Mouse (Mus musculus): ENCODE data around the gene Itpr1. TPM values are rescaled to one million over a fixed set of nuclear protein-coding genes. Genes with fewer than 3 reads are reported as not detected.
"Not testable (repeated sequence)": the region's sequence is repeated elsewhere in the genome, so short reads cannot be mapped to it uniquely, and the experiment has no call there.

Gene Itpr1
- polyA plus RNA-seq, 1 experiment from 2014 or later: 6.5 TPM

DNA sequence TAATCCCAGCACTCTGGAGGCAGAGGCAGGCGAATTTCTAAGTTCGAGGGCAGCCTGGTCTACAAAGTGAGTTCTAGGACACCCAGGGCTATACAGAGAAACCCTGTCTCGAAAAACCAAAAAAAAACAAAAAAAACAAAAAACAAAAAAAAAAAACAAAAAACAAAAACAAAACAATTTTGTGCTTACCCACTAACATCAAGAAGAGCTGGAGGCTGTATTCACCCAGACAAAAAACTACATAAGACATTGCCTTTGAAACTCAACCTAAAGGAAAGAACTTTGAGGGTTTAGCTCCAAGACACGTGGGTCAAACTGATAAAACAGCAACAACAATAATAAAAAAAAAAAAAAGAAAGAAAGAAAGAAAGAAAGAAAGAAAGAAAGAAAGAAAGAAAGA, 346.3 kb downstream of the Itpr1 start:
- H3K27ac ChIP-seq (replicated peaks; ENCODE audit: low read depth, low read length); H3K36me3 ChIP-seq (replicated peaks; ENCODE audit: control insufficient read depth, insufficient read depth, low read depth, low read length); DNase-seq (ENCODE audit: low spot score); H3K9ac ChIP-seq (replicated peaks; ENCODE audit: low read length); H3K4me1 ChIP-seq (ENCODE audit: control insufficient read depth, insufficient read depth, low read length); H3K4me2 ChIP-seq (ENCODE audit: low read depth, low read length); H3K9me3 ChIP-seq (replicated peaks; ENCODE audit: control insufficient read depth, low read length); ATAC-seq (replicated peaks; ENCODE audit: insufficient number of reproducible peaks, low FRiP score, low TSS enrichment, low read depth); H3K27me3 ChIP-seq (ENCODE audit: control insufficient read depth, insufficient read depth, low read length); H3K4me3 ChIP-seq (ENCODE audit: low read depth, low read length): not testable (repeated sequence)
- WGBS: 93% methylated on average over 4 of the region's 4 CpGs

DNA sequence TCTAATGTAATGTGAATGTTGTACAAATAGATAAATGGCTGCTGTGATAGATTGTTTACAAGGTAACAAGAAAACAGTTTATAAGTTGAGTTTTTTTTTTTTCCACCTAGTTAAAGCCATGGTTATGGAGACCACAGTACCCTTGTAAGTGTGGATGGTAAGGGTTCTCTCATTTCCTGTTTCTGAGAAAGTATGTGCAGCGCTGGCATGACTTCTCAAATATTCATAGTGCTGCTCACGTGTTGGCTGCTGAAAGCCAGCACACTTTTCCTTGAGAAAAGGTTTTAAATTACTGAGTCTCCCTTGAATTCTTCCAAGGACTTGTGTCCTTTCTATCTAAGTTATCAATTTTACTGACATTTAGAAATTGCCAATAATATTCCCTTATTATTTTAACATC, 350.1 kb downstream of the Itpr1 start:
- Histone ChIP-seq H3K9ac (replicated peaks; ENCODE audit: low read length) (no peak overlapping the region), H3K27ac (replicated peaks; ENCODE audit: low read depth, low read length) (no peak overlapping the region), H3K36me3 (replicated peaks; ENCODE audit: control insufficient read depth, insufficient read depth, low read depth, low read length) (no peaks in the 10 kb centered on the region), H3K4me2 (ENCODE audit: low read depth, low read length) (no peak overlapping the region), H3K9me3 (replicated peaks; ENCODE audit: control insufficient read depth, low read length) (no peaks in the 10 kb centered on the region), H3K4me1 (ENCODE audit: control insufficient read depth, insufficient read depth, low read length) (no peaks in the 10 kb centered on the region), H3K27me3 (ENCODE audit: control insufficient read depth, insufficient read depth, low read length) (no peaks in the 10 kb centered on the region), H3K4me3 (ENCODE audit: low read depth, low read length) (no peak overlapping the region)
- DNase-seq (ENCODE audit: low spot score) (no peak), ATAC-seq (replicated peaks; ENCODE audit: insufficient number of reproducible peaks, low FRiP score, low TSS enrichment, low read depth) (no peak)
- 88% methylated on average over 2 of the region's 2 CpGs for whole genome bisulfite sequencing

DNA sequence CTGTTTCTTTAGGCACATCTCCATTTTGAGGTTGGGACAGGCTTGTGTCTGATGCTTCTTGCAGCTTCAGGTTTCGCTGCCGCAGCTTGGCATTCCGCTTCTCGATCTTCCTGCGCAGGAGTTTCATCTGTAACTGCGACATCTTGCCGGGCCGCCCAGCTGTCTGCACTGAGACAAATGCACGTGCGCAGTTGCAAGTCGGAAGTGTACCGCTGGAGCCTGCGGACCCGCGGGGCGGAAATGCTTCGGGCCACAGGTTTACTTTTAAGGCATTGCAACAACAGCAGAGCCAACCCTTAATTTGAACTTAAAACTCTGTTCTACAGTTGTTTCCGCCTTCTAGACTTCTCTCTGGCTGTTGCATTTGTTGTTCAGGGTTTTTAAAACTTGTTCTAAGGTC, 352.6 kb downstream of the Itpr1 start:
- not testable (repeated sequence) for H3K4me2 ChIP-seq (ENCODE audit: low read depth, low read length); H3K36me3 ChIP-seq (replicated peaks; ENCODE audit: control insufficient read depth, insufficient read depth, low read depth, low read length); H3K9ac ChIP-seq (replicated peaks; ENCODE audit: low read length); H3K27me3 ChIP-seq (ENCODE audit: control insufficient read depth, insufficient read depth, low read length); H3K27ac ChIP-seq (replicated peaks; ENCODE audit: low read depth, low read length); ATAC-seq (replicated peaks; ENCODE audit: insufficient number of reproducible peaks, low FRiP score, low TSS enrichment, low read depth); DNase-seq (ENCODE audit: low spot score); H3K4me1 ChIP-seq (ENCODE audit: control insufficient read depth, insufficient read depth, low read length); H3K4me3 ChIP-seq (ENCODE audit: low read depth, low read length); H3K9me3 ChIP-seq (replicated peaks; ENCODE audit: control insufficient read depth, low read length)
- WGBS: 76% methylated on average over 18 of the region's 18 CpGs

DNA sequence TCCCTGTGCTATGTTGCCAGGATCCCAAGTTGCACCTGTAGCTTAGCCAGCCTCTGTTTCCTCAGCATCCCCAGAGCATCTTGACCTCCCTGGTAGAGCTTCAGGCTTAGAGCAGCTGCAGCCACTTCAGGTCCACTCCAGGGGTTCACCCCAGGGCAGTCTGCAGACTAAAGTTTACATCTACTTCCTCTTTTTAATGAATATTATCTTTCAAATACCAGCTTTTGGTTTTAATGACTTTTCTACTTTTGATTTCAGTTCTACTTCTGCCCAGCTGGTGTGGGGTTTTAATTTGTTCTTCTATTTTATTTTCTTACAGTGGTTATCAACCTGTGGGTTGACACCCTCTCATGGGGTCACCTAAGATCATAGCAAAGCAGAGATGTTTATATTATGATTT, 353.7 kb downstream of the Itpr1 start:
- Histone ChIP-seq H3K27ac (replicated peaks; ENCODE audit: low read depth, low read length) (no peak overlapping the region), H3K36me3 (replicated peaks; ENCODE audit: control insufficient read depth, insufficient read depth, low read depth, low read length) (no peaks in the 10 kb centered on the region), H3K4me1 (ENCODE audit: control insufficient read depth, insufficient read depth, low read length) (peaks cover 5% of the 10 kb centered on the region), H3K4me2 (ENCODE audit: low read depth, low read length) (no peak overlapping the region), H3K9me3 (replicated peaks; ENCODE audit: control insufficient read depth, low read length) (no peaks in the 10 kb centered on the region), H3K4me3 (ENCODE audit: low read depth, low read length) (no peak overlapping the region), H3K27me3 (ENCODE audit: control insufficient read depth, insufficient read depth, low read length) (no peaks in the 10 kb centered on the region), H3K9ac (replicated peaks; ENCODE audit: low read length) (no peak overlapping the region)
- DNase-seq (ENCODE audit: low spot score) (no peak), ATAC-seq (replicated peaks; ENCODE audit: insufficient number of reproducible peaks, low FRiP score, low TSS enrichment, low read depth) (no peak)

DNA sequence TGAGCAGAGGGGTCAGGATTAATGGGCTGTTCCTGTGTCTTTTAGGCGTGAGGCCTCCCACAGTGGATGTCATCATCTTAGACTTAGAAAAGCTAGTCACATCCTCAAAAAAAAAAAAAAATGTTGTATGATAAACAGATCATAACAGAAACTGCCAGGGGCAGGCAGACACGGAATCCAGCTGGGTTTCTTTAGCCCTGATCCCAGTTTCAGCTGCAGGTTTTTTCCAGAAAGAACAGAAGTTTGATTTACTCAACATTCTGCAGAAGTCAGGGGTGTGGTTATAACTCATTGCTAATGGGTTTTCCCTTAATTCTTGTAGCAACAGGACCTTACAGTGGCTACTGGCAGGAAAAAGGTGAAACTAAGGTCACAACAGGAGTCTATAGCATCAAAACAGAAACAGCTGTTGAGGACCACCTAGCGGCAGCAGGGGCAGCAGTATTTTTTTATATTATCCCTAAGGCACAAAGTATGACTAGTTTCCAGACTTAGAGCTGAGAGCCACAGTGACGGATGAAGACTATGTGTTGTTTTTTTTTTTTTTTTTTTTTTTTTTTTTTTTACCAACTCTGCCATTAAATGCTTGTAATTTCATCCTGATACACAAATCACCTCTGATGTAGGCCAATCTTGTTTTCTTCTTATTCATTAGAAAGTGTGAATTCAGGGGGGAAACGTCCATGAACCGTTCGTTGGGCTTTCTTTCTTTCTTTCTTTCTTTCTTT, 356.7 kb downstream of the Itpr1 start:
- Histone ChIP-seq H3K9me3 (replicated peaks; ENCODE audit: control insufficient read depth, low read length) (no peaks in the 10 kb centered on the region), H3K4me3 (ENCODE audit: low read depth, low read length) (no peak overlapping the region), H3K4me1 (ENCODE audit: control insufficient read depth, insufficient read depth, low read length) (peaks cover 5% of the 10 kb centered on the region), H3K9ac (replicated peaks; ENCODE audit: low read length) (no peak overlapping the region), H3K4me2 (ENCODE audit: low read depth, low read length) (no peak overlapping the region), H3K27me3 (ENCODE audit: control insufficient read depth, insufficient read depth, low read length) (no peaks in the 10 kb centered on the region), H3K36me3 (replicated peaks; ENCODE audit: control insufficient read depth, insufficient read depth, low read depth, low read length) (no peaks in the 10 kb centered on the region), H3K27ac (replicated peaks; ENCODE audit: low read depth, low read length) (0 out of 2 replicates have a peak overlapping the region, but pooled peaks have one; percentile 35)
- DNase-seq (ENCODE audit: low spot score) (peak; percentile 74), ATAC-seq (replicated peaks; ENCODE audit: insufficient number of reproducible peaks, low FRiP score, low TSS enrichment, low read depth) (0 out of 2 replicates have a peak, but pooled peaks have one; percentile 9)
- 48% methylated on average over 7 of the region's 7 CpGs for WGBS

DNA sequence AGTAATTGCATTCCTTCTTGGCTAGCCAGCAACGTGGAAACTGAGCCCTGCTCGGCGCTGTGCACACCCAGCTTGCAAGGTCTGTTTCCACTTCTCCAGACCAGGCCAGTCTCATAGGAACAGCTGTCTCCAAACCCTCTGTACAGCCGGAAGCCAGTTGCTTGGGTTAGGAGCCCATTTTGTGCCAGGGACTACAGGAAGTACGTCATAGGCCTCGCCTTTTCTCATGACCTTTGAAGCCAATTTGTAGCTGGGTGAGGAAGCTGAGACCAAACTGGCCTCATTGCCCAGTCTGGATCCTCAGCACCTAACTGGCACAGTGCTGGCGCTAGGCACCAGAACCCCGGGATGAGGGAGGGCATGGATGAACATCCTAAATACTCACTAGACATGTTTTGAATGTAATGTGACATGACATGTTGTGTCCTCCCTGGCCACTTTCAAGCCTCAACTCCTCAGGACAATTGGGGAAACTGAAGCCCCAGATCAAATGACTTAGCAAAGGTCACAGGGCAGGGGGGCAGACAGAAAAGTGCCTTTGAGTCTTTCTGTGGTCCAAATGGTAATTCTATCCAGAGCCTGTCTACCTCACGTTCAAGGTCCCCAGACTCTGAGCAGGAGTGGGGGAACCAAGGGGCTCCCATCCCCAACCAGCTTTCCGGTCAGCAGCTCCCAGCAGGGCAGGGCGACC, 357.6 kb downstream of the Itpr1 start:
- Histone ChIP-seq H3K9me3 (replicated peaks; ENCODE audit: control insufficient read depth, low read length) (no peaks in the 10 kb centered on the region), H3K27ac (replicated peaks; ENCODE audit: low read depth, low read length) (0 out of 2 replicates have a peak overlapping the region, but pooled peaks have one; percentile 13), H3K4me1 (ENCODE audit: control insufficient read depth, insufficient read depth, low read length) (peaks cover 5% of the 10 kb centered on the region), H3K4me3 (ENCODE audit: low read depth, low read length) (peak overlapping the region; percentile 31), H3K27me3 (ENCODE audit: control insufficient read depth, insufficient read depth, low read length) (no peaks in the 10 kb centered on the region), H3K4me2 (ENCODE audit: low read depth, low read length) (peak overlapping the region; percentile 71), H3K9ac (replicated peaks; ENCODE audit: low read length) (peak overlapping the region; percentile 41; the same call in 1 of the 2 replicates), H3K36me3 (replicated peaks; ENCODE audit: control insufficient read depth, insufficient read depth, low read depth, low read length) (no peaks in the 10 kb centered on the region)
- DNase-seq (ENCODE audit: low spot score): peak; percentile 76
- 15% methylated on average over 11 of the region's 11 CpGs for WGBS
- ATAC-seq (replicated peaks; ENCODE audit: insufficient number of reproducible peaks, low FRiP score, low TSS enrichment, low read depth): peak; percentile 50; the same call in 1 of the 2 replicates

DNA sequence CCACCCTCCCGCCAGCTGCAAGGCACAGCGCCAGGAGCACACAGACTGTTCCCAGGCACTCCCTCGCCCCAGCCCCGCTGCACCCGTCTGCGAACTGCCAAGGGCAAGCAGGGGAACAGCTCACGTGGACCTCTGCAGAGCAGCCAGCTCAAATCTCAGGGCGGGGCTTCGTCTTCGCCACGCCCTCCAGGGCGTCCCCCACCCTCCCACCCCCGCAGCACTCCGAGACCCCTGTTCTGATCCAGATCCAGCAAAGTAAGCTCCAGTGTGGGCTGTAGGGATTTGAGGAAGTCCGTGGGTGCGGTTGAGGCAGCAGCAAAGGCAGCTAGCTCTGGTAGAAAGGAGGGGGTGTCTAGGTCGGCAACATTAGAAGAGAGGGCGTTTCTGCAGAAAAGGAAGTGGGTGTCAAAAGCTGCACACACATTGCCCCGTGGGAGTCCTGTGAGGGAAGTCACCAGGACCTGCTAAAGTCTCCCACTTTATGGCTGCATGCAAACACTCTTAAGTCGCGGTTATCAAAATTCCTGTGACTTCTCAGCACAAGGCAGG, 358.2 kb downstream of the Itpr1 start:
- Histone ChIP-seq H3K36me3 (replicated peaks; ENCODE audit: control insufficient read depth, insufficient read depth, low read depth, low read length) (no peaks in the 10 kb centered on the region), H3K9me3 (replicated peaks; ENCODE audit: control insufficient read depth, low read length) (no peaks in the 10 kb centered on the region), H3K4me1 (ENCODE audit: control insufficient read depth, insufficient read depth, low read length) (peaks cover 5% of the 10 kb centered on the region), H3K4me3 (ENCODE audit: low read depth, low read length) (peak overlapping the region; percentile 31), H3K9ac (replicated peaks; ENCODE audit: low read length) (peak overlapping the region; percentile 41; the same call in 1 of the 2 replicates), H3K4me2 (ENCODE audit: low read depth, low read length) (peak overlapping the region; percentile 71), H3K27me3 (ENCODE audit: control insufficient read depth, insufficient read depth, low read length) (no peaks in the 10 kb centered on the region), H3K27ac (replicated peaks; ENCODE audit: low read depth, low read length) (0 out of 2 replicates have a peak overlapping the region, but pooled peaks have one; percentile 13)
- 2% methylated on average over 21 of the region's 21 CpGs for WGBS
- ATAC-seq (replicated peaks; ENCODE audit: insufficient number of reproducible peaks, low FRiP score, low TSS enrichment, low read depth) (peak; percentile 93), DNase-seq (ENCODE audit: low spot score) (peak; percentile 76)

DNA sequence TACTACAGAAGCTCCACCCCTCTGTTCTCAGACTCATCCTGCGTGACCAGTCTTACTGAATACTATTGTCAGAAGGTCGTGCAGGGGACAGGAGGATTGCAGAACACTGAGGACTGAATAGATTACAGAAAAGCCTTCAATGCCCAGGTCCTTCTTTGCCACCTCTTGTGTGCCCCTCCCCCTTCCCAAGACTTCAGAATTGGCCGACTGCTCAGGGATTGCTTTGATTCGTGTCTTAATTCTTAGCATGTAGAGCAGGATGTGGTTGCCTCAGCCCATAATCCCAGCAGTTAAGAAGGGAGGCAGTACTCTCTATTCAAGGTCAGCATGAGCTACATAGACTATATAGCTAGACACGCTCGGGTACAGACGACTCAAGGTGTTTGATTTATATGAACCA, 359.8 kb downstream of the Itpr1 start:
- H3K27me3 ChIP-seq (ENCODE audit: control insufficient read depth, insufficient read depth, low read length): no peaks in the 10 kb centered on the region
- no peak overlapping the region for H3K27ac ChIP-seq (replicated peaks; ENCODE audit: low read depth, low read length)
- DNase-seq (ENCODE audit: low spot score) (no peak), ATAC-seq (replicated peaks; ENCODE audit: insufficient number of reproducible peaks, low FRiP score, low TSS enrichment, low read depth) (no peak)
- peaks cover 5% of the 10 kb centered on the region for H3K4me1 ChIP-seq (ENCODE audit: control insufficient read depth, insufficient read depth, low read length)
- 59% methylated on average over 7 of the region's 7 CpGs for WGBS
- H3K4me3 ChIP-seq (ENCODE audit: low read depth, low read length): no peak overlapping the region
- H3K9ac ChIP-seq (replicated peaks; ENCODE audit: low read length): no peak overlapping the region
- H3K36me3 ChIP-seq (replicated peaks; ENCODE audit: control insufficient read depth, insufficient read depth, low read depth, low read length): no peaks in the 10 kb centered on the region
- no peaks in the 10 kb centered on the region for H3K9me3 ChIP-seq (replicated peaks; ENCODE audit: control insufficient read depth, low read length)
- no peak overlapping the region for H3K4me2 ChIP-seq (ENCODE audit: low read depth, low read length)

All from embryonic facial prominence, embryonic 11.5 days (tissue).